Mouse (Mus musculus): Measurements from ENCODE around the gene Gmppa.

The Gmppa gene

DNA sequence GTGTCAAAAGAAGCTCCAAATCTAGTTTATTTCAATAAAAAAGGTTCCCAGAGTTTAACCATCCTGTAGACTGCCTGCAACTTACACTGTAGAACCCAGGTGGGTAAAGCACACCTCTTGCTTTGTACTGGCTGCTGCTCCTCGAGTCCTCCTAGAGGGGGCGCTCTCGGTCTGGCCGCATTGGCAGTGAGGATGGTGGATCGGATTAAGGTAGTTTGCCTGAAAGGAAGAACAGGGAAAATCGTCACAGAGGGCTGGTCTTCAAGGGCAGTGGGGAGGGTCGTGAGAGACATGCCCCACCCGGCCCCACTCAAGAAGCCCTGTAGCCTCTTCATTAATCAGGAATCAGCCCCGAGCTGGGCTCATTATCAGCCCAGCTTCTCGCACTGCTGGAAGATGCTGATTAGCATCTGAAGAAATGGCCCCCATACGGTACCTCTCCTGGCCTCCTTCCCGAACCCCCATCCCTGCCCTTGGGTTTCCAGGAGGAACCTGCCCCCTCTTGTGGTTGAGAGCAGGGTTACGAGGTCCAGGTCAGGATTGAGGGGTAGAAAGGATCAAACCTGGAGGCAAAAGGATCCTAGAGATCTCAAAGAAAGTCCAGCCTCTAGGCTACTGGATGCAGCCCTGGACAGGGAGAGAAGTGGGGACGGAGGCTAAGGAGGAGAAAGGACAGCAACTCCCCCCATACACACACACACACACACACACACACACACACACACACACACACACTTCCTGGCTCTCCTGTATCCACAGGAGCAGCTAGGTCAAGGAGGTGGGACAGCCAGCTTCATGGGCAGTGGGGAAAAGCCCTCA, 21.2 kb downstream of the Gmppa start:
- DNase-seq = no peak

DNA sequence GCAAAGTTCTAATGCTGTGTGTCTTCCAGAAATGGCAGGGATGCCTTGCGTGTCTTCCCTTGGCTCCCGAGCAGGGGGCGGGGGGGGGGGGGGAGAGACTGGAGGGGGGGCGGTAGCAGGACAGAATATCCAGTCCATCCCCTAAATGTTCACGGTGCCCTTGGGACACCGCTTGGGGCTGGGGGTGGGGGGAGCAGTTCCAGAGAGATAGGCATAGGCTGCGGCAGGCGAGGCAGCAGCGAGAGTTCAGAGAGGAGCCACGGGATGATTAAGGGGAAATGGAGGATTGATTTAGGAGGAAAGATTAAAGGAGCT, 21.9 kb downstream of the Gmppa start:
- no peak for DNase-seq

DNA sequence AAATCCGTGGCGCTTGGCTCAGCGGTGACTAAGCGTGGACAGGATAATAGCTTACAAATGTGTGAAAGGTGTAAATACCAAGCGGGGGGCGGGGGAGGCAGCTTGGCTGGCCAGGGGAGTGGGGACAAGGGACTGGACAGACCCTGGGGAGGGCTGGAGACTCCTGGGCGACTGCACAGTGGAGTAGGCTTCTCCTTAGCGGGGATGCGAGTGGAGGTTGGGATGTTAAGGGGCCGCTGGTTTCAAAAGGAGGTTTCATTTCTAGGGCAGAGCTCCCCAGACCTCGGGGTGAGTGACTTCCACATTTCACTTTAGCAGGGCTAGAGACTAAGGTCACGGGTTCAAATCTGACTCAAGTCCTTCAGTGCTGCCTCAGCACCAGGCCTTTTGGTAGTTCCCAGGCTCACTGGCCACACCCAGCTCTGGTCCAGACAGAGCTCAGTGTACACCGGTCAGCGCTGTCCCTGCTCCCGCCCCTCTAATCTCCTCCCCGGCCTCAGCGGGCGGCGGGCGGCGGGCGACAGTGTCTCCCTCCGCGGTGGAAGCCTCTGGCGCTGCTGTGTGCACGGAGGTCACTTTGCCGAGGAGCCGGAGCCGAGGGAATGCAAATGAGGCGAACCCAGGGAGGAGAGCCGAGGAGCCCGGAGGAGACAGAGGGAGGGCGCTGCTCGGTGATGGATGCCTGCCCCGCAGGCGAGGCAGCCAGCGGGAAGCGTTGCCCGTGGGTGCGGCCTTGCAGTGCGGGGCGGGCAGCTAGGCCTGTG, 22.5 kb downstream of the Gmppa start:
- DNase-seq = no peak

DNA sequence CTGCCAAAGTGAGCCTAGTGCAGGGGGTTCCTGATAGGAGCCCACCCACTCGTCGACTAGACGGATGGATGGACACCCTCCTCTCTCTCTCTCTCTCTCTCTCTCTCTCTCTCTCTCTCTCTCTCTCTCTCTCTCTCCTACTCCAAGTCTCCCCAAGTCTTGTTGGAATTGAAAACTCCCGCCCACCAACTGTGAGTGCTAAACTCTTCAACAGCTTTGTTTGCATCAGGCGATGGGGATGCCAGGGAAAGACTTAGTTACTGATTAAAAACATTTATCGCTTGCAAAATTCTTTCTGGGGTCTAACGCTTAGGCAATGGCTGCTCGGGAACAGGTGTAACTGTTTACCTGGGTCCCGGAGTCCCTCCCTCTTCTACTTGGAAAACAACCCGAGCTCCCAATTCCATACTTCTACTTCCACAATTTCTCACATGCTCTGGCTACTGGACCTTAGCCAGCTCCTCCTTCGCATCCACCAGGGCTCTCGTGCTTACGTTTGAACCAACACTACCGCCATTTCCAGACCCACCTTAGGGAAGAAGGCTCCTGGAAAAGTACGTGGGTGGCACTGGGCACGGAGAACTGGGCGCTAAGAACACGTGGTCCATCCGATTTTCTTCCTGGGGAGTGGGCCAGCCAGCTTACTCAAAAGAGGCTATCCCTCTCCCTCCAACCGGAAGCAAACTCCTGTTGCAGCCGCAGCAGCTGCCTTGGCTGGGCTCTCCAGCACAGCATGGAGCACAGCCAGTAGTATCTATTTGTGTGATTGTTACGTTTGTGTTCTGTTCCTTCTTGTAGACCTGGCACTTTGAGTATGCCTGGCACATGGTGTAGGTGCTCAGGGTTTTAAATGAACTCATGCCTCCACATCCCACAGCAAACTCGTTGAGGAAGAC, 23.3 kb downstream of the Gmppa start:
- DNase-seq = no peak

DNA sequence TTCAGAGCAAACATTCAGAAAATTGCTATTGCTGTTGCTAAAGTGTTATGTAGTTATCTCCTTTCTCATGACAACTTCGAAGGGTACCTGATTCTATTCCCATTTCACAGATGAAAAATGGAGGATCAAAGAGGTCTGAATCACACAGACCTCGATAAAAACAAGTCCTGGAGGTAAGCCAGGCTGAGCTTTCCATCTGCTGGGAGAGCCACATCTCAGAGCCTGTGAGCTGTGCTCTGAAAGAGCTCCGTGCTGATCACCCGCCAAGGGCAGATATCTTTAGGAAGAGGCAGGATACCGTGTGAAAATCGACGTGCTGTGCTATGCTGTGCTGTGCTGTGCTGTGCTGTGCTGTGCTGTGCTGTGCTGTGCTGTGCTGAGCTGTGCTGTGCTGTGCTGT, 24.6 kb downstream of the Gmppa start:
- no peak for DNase-seq

DNA sequence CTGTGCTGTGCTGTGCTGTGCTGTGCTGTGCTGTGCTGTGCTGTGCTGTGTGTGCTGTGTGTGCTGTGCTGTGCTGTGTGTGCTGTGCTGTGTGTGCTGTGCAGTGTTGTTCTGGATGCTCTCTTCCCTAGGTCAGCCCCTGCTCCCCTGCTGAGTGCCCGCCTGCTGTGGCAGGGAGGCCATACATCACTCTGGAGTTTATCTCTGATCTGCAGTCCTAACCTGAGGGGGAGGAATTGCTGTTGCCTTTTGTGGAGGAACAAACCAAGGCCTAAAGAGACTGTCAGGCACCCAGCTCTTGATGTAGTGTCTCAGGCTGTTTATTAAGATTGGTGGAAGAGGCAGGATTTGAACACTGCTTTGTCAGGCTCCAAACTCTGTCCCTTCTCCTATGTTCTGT, 26.9 kb downstream of the Gmppa start:
- no peak for DNase-seq

DNA sequence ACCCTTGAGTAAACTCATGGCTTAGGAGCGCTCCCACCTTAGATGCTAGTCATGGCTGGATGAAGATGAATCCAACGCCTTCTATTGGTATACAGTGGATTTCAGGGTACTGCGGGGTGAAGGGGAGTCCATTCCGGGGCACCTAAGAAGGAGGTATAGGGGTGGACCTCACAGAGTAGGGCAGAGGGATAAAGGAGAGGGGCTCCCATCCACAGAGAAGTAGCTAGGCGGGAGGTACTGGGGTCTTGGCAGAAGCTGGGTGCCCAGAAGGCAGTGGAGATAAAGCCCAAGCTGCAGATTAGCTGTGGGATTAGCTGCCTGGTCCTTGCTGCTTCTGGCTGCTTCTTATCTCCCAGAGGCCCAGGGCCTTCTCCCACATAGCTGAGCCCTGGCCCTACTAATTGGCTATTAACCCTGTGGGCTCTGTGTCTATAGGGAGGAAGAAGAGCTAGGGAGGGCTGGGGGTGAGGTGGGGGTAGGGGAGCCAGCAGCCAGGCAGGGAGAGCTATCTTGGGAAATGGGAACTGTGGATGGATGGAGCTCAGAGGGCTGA, 28.0 kb downstream of the Gmppa start:
- no peak for DNase-seq

DNA sequence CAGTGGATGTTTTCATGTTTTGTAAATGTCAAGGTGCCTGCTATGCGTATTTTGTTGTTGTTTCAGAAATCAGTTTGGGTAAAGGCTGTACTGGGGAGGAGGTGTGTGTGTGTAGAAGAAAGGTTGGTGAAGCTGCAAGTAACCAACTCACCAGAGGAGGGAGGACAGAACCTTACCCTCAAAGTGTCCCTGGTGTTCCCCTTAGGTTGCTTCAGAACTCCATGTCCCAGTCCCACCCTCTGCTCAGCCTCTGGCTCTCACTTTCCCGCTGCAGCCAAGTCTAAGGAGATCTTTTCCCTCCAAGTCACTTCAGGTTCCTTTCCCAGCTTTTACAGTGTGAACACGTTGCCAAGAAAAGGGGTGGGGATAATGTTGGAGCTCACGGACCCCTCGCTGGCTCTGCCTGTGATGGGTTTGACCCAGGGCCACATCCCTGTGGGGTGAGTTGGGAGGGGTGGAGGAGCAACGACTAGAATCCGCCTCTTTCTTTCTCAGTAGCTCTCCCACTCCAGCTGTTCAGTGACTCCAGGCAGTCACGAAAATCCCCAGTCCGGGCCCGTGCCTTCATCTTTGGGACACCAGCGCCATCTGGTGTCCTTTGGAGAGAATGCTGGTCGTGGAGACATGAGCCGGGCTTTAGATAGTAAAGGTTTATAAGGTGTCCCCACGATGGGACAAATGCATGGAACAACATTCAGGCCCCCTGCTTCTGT, 31.6 kb downstream of the Gmppa start:
- DNase-seq = peak; percentile 86

DNA sequence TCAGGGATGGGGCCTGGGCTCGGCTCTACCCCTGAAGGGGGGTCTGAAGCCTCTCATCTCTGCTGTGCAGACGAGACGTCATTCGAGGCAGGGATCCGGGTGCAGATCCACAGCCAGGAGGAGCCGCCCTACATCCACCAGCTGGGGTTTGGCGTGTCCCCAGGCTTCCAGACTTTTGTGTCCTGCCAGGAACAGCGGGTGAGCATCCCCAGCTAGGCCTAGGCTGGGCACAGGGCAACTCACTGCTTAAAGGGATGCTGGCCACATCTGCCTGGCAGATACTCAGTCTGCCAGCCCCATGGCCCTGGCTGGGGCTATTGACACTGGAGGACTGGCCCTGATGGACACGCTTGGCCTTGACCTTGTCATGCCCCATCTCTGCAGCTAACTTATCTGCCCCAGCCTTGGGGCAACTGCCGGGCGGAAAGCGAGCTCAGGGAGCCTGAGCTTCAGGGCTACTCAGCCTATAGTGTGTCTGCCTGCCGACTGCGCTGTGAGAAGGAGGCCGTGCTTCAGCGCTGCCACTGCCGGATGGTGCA, 33.6 kb downstream of the Gmppa start:
- DNase-seq = no peak

DNA sequence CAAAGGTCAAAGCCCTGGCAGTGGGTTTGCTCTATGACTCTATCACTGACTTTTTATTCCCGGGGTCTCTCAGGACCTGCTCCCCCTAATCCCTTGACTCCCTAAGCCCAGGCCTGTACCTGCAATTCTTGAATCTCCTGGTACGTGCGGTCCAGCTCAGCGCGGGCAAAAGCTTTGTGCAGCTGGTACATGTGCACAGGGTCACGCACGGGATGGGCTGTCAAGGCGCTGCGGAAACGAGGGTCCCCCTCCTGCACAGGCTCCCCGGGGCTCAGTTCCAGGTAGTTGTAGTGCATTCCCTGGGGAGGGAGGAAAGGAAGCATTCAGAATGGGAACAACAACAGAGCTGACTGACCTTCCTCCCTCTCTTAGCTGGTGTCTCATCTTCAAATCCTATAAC, 40.7 kb downstream of the Gmppa start:
- DNase-seq = no peak

DNA sequence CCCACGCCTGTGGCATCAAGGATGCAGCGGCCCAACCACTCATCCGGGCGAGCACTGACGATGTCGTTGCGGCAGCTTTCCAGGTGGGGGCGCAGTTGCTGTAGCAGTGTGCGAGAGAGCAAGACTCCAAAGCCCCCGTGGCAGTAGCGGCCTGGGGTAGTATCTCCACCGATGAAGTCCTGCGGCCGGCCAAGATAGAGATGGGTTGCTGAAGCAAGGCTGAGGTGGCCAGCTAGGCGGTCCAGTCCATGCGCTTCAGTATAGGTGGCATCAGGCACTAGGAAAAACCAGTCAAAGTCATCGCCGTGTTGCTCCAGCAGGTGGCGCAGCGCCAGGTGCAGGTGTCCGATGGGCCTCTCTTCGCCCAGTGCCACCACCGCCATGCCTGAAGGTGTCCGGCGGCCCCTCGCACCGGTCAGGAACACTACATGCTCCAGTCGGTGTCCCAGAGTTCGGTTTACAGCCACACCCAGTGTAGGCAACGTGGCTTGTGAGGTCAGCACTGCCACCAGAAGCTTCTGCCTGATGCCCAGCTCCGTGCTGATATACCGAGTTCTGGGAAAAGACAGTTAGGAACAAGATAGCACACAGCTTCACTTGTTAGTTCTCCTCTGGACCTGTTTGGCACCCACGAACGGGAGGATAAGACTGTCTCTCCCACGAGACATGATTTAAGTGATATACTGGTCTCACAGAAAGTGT, 41.7 kb downstream of the Gmppa start:
- peak; percentile 95 for DNase-seq

DNA sequence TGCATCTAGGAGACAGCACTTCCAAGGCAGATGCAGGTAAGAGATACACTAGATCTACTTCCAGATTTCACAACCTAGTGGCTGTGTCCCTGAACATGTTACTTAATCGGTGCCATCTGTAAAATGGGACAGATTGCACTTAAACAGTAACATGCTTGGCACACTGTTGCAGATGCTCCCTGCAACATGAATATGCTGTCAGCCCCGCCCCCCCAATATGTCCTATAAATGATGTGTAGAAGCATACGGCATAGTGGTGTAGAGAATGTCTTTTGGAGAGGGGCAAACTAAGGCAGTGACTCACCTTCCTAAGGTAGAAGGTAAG, 42.2 kb downstream of the Gmppa start:
- no peak for DNase-seq

DNA sequence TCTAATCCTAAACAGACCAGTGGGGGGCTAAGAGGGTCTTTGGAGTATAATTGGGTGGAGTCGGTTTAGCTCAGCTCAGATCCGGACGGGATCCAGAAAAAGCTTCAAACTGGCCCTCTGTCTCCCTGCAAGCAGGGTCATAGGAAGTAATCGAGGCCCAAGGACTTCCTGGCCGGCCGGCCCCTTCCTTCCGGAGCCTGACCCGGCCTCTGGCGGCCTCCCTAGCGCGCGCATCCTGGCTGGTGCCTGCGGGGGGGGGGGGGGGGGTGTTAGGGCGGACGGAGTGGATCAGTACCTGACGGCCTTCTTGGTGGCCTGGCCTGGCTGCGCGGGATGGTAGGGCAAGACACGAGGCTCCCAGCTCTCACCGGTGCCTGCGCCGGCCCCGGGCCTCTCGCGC, 42.8 kb downstream of the Gmppa start:
- no peak for DNase-seq

DNA sequence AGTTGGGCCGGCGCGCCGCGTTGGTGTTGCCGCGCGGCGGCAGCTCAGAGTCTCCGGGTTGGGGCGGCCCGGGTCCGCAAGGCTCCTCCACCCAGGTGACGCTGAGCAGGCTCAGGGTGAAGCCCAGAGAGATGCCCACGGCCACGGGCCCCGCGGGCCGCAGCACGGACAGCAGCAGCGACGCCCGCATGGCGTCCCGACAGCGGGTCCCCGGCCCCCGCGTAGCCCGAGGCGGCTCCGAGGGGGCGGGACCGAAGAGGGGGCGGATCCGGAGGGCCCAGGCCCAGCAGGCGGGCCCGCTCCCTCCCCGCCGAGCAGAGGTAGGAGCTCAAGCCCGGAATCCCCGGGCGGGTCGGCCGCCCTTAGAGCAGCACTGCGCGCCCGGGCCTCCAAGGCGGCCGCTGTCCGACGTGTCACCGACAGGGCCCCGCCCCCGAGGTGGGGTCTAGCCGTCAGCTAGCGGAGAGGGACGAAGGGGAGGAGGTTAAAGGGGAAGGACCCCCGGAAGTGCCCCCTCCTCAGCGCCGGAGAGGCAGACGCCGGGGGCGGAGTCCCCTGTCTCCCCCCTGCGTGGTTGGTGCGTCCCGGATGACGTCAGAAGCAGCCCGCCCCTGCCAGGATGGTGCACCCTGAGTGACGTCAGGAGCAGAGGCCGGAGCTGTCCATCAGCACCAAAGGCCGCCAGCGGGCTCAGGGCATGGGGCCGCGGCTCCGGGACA, 43.3 kb downstream of the Gmppa start, which contains the start of the genes Chpf and Tmem198:
Chpf (minus strand) TSS at position 392 of the 719 bp plus-strand sequence.
Tmem198 (plus strand) TSS at position 617 of the 719 bp plus-strand sequence.
- DNase-seq = peak; percentile 98

DNA sequence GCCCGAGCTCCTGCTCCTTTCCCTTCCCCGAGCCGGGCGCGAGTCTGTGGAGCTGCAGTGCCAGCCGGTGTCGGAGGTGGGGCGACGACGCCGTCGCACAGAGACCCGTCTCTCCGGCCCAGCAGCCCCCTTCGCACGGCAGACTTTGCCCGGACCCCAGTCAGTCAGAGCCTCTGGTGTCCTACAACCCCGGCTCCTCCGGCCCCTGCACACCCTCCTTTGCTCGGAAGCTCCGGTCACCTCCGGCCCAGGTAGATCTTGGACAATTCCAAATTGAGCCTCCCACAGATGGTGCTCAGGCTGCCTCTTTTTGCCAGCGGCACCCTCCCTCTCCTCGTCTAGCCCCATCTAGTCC, 43.9 kb downstream of the Gmppa start:
- no peak for DNase-seq

DNA sequence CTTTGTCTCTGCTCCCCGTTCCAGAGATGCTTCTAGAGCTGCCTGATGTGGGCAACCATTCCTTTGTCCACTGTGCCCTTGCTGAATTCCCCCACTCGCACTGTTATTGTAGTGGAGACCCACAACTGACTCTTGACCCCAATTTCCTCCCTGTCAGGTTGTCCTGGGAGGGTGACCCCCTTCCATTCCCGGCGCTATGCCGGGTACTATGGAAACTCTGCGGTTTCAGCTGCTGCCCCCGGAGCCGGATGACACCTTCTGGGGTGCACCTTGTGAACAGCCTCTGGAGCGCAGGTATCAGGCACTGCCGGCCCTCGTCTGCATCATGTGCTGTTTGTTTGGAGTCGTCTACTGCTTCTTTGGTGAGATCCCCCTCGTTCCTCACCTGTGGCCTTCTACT, 44.3 kb downstream of the Gmppa start:
- no peak for DNase-seq

DNA sequence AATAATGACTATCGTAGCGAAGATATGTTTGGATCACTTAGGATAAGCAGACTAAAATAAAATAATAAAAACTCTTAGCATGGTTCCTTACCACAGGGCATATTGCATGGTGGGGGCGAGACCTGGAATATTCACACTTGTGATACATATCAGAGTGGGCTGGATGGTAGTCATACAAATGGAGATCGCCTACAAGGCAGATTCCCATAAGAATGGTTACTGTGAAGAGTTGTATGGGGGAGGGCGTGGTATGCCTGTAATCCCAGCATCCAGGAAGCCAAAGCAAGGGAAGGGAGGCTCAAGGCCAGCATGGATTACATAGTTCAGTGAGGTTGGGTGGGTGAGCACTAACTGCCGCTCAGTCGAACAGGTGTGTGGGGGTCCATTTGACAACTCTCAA, 45.0 kb downstream of the Gmppa start:
- no peak for DNase-seq

DNA sequence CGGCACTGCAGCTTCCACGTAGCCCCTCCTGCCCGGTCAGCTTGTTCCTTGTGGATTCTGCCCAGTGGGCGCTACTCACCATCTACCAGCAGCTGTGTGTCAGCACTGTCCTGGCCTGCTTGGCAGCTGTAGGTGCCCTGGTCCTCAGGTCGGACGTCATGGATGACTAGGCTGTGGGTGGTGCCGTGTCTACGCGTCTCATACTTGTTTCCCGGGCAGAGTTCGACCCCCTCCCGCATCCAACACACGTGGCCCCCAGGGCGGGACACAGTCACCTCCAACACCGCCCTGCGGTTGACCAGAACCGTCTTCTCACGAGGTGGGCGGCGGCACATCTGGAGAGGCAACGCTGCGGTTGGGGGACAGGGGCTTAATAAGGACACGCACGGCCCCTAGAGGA, 50.8 kb downstream of the Gmppa start:
- DNase-seq = no peak

DNA sequence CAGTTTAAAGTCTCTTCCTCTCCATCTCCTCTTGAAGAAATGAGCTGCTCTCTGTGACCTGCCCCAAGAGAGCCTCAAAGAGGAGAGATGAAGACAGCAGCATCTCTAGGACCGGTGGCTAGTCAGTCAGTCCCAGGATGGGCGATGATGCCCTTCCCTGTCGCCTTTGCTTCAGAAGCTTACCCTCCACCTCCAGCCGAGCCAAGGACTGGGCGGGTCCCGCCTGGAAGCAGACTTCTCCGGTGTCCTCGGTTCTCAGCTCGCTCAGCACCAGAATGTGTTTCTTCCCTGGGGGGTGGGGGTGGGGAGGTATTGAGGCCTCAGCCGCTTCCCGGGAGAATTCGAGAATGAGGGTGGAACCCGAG, 51.3 kb downstream of the Gmppa start:
- no peak for DNase-seq

DNA sequence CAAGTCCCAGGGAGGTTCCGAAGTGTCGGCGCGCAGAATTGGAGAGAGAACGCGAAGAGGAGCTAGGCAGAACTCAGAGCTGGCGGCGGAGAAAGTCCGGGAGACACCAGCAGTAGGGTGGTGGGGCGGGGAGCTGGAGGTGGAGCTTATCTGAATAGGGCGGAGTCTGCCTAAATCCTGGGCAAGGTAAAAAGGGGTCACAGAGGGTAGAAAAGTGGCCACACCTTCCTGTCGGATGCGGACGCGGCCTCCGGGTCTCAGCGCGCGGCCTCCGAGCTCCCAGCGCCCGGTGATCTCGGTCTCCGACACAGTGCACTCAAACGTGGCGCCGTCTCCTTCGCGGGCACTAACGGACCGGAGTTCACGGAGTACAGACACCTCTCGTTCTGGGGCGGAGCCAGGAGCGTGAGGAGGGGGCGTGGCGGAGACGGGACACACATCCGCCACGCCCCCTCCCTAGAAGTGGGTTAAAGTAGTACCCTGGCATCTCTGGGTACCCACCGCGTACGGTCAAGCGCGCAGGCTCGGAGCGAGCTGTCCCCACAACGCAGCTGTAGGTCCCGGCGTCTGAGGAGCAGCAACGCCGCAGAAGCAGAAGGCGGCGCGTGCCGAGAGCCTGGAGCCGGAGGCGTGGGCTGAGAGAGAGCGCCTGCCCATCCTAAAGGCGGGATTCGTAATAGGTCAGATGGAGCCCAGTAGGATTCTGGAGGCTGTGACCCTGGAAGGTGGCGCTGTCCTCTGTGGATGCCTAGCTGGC, 51.9 kb downstream of the Gmppa start:
- DNase-seq = peak; percentile 85
